Mouse (Mus musculus) CH12.LX (cell line): ENCODE measurements around the gene Lsm3. TPM values are rescaled to one million over a fixed set of nuclear protein-coding genes. Genes with fewer than 3 reads are reported as not detected.

Source experiments
- DNase-seq: peaks from one replicate; pipeline ENCODE4 v3.0.0-alpha.2; 2013; ENCODE audit errors: extremely low read depth
- H3K27ac ChIP-seq: 2 replicates; pipeline ENCODE4 v1.5.1; 2012; ENCODE audit warnings: low read depth, mild to moderate bottlenecking, control low read depth, moderate library complexity; ENCODE audit not compliant: insufficient read depth
- H3K27me3 ChIP-seq: replicated peaks from 2 replicates; pipeline ENCODE3; 2012; ENCODE audit warnings: inconsistent platforms
- H3K36me3 ChIP-seq, 2 experiments: replicated peaks in 1 of 2; 2 replicates each; pipeline versions ENCODE3 to v1.6.1; 2012; ENCODE audit warnings: inconsistent platforms in 1 of 2, low read length in 1 of 2, mild to moderate bottlenecking in 1 of 2, mixed read lengths in 1 of 2, moderate library complexity in 1 of 2; ENCODE audit not compliant: control insufficient read depth in 1 of 2, insufficient read depth in 1 of 2
- H3K4me1 ChIP-seq, 2 experiments: 2 replicates each; pipeline ENCODE4 v1.6.1; 2012; ENCODE audit warnings: inconsistent platforms in 1 of 2, moderate library complexity in 1 of 2; ENCODE audit not compliant: insufficient read depth in 2 of 2, control insufficient read depth in 1 of 2
- H3K4me2 ChIP-seq: 2 replicates; pipeline ENCODE4 v1.6.1; 2012; ENCODE audit warnings: low read depth, mild to moderate bottlenecking, control low read depth; ENCODE audit not compliant: poor library complexity, insufficient read depth, severe bottlenecking
- H3K4me3 ChIP-seq, 3 experiments: fragments of 150-350 bp in 1 of 3; sonication (generic) in 1 of 3; replicated peaks in 1 of 3; 2 replicates each; pipeline versions ENCODE3 to v1.5.1; 2011 to 2012; ENCODE audit warnings: low read depth in 2 of 3, low read length in 2 of 3, mild to moderate bottlenecking in 2 of 3, moderate library complexity in 2 of 3, control low read depth in 1 of 3, improper control_type of control experiment in 1 of 3, inconsistent platforms in 1 of 3, mixed read lengths in 1 of 3; ENCODE audit not compliant: poor library complexity in 1 of 3
- H3K79me2 ChIP-seq: replicated peaks from 2 replicates; pipeline ENCODE4 v1.6.1; 2012; ENCODE audit warnings: mild to moderate bottlenecking, moderate library complexity; ENCODE audit not compliant: control insufficient read depth, poor library complexity, insufficient read depth, severe bottlenecking; ENCODE audit errors: extremely low read depth
- H3K9ac ChIP-seq: 2 replicates; pipeline ENCODE4 v1.6.1; 2012; ENCODE audit warnings: low read depth, mild to moderate bottlenecking, control low read depth, moderate library complexity; ENCODE audit not compliant: insufficient read depth
- H3K9me3 ChIP-seq: replicated peaks from 2 replicates; pipeline ENCODE3; 2012; ENCODE audit warnings: low read length, inconsistent platforms, mixed read lengths
- CHD2 ChIP-seq: IDR thresholded peaks from 2 replicates; pipeline ENCODE4 v1.6.1; 2011; ENCODE audit warnings: low read length, improper control_type of control experiment
- CTCF ChIP-seq, 2 experiments: IDR thresholded peaks in 1 of 2; conservative IDR thresholded peaks in 1 of 2; 2 replicates each; pipeline ENCODE4 v1.5.1; 2011 to 2012; ENCODE audit warnings: low read depth in 2 of 2, low read length in 2 of 2, improper control_type of control experiment in 1 of 2, inconsistent platforms in 1 of 2, mild to moderate bottlenecking in 1 of 2, moderate library complexity in 1 of 2
- ELF1 ChIP-seq: IDR thresholded peaks from 2 replicates; pipeline ENCODE4 v1.6.1; 2014; ENCODE audit warnings: low read depth, mild to moderate bottlenecking, inconsistent platforms, low read length, improper control_type of control experiment
- EP300 ChIP-seq: IDR thresholded peaks from 2 replicates; pipeline ENCODE4 v1.6.1; 2011; ENCODE audit warnings: low read length, improper control_type of control experiment
- IRF4 ChIP-seq: IDR thresholded peaks from 2 replicates; pipeline ENCODE4 v1.6.1; 2014; ENCODE audit warnings: low read depth, mild to moderate bottlenecking, inconsistent platforms, low read length, improper control_type of control experiment
- MAZ ChIP-seq: IDR thresholded peaks from 2 replicates; pipeline ENCODE4 v1.6.1; 2012; ENCODE audit warnings: low read depth, mild to moderate bottlenecking, inconsistent platforms, low read length, improper control_type of control experiment, moderate library complexity
- MEF2A ChIP-seq: IDR thresholded peaks from 2 replicates; pipeline ENCODE4 v1.6.1; 2014; ENCODE audit warnings: low read depth, mild to moderate bottlenecking, inconsistent platforms, low read length, improper control_type of control experiment, borderline replicate concordance
- MYC ChIP-seq: IDR thresholded peaks from 2 replicates; pipeline ENCODE4 v1.6.1; 2011; ENCODE audit warnings: low read depth, mild to moderate bottlenecking, improper control_type of control experiment, low read length
- NELFE ChIP-seq: IDR thresholded peaks from 2 replicates; pipeline ENCODE4 v1.6.1; 2011; ENCODE audit warnings: low read depth, low read length, improper control_type of control experiment
- POLR2A ChIP-seq: IDR thresholded peaks from 2 replicates; pipeline ENCODE4 v1.6.1; 2011; ENCODE audit warnings: low read depth, mild to moderate bottlenecking, improper control_type of control experiment, low read length
- POLR2AphosphoS2 ChIP-seq: IDR thresholded peaks from 2 replicates; pipeline ENCODE4 v1.6.1; 2011; ENCODE audit warnings: low read depth, low read length, improper control_type of control experiment
- SIN3A ChIP-seq: IDR thresholded peaks from 2 replicates; pipeline ENCODE4 v1.6.1; 2012; ENCODE audit warnings: low read length, improper control_type of control experiment, inconsistent platforms
- SMC3 ChIP-seq: IDR thresholded peaks from 2 replicates; pipeline ENCODE4 v1.6.1; 2011; ENCODE audit warnings: low read depth, low read length, improper control_type of control experiment
- TCF12 ChIP-seq: IDR thresholded peaks from 2 replicates; pipeline ENCODE4 v1.6.1; 2014; ENCODE audit warnings: low read depth, mild to moderate bottlenecking, inconsistent platforms, low read length, improper control_type of control experiment
- USF1 ChIP-seq: IDR thresholded peaks from 2 replicates; pipeline ENCODE4 v1.6.1; 2014; ENCODE audit warnings: low read depth, mild to moderate bottlenecking, inconsistent platforms, low read length, improper control_type of control experiment
- USF2 ChIP-seq: conservative IDR thresholded peaks from 2 replicates; pipeline ENCODE4 v1.6.1; 2011; ENCODE audit warnings: low read depth, low read length, improper control_type of control experiment
- ZC3H11A ChIP-seq: IDR thresholded peaks from 2 replicates; pipeline ENCODE4 v1.6.1; 2012; ENCODE audit warnings: low read depth, mild to moderate bottlenecking, inconsistent platforms, low read length, improper control_type of control experiment
- ZKSCAN1 ChIP-seq: IDR thresholded peaks from 2 replicates; pipeline ENCODE4 v1.6.1; 2012; ENCODE audit warnings: low read depth, inconsistent platforms, low read length, improper control_type of control experiment, borderline replicate concordance
- ZMIZ1 ChIP-seq: IDR thresholded peaks from 2 replicates; pipeline ENCODE4 v1.6.1; 2012; ENCODE audit warnings: low read depth, mild to moderate bottlenecking, inconsistent platforms, low read length, improper control_type of control experiment
- ZNF384 ChIP-seq: IDR thresholded peaks from 2 replicates; pipeline ENCODE4 v1.6.1; 2012; ENCODE audit warnings: low read depth, low read length, improper control_type of control experiment, inconsistent platforms
- dilution Hi-C: fragments of 300-500 bp; cut with MboI; formaldehyde crosslinking; loops from 2 replicates; pipeline ENCODE4 v1.14.3; 2020; ENCODE audit warnings: low sequenced_read_pairs; ENCODE audit not compliant: extremely low pct_unique_long_range_greater_than_20kb, extremely low pct_ligation_motif_present
- in situ Hi-C: fragments of 300-500 bp; cut with MboI; formaldehyde crosslinking; loops from 3 replicates; pipeline ENCODE4 v1.14.3; 2019; ENCODE audit warnings: low sequenced_read_pairs, low pct_ligation_motif_present, low pct_unique_long_range_greater_than_20kb, mixed read lengths
- polyA plus RNA-seq: library from polyadenylated mRNA; unstranded; fragments of >175 nt; gene quantifications from 2 replicates; pipeline ENCODE4 v1.2.1, GENCODE M21; 2012; ENCODE audit warnings: low read depth; ENCODE audit not compliant: insufficient read length
- total RNA-seq, 2 experiments: library from RNA; depleted of rRNA; stranded (reverse); fragments of 300-350 nt in 1 of 2; fragments of >200 nt in 1 of 2; gene quantifications; 2 replicates each; pipeline ENCODE4 v1.2.3; 2012 to 2014

Lsm3 gene
- total and polyA plus RNA-seq, 3 experiments = 148 to 526 (median 258) TPM

- in situ Hi-C loops = no loop called here
- dilution Hi-C loops = no loop called here
- Histone ChIP-seq H3K4me2 (no peak overlapping the region), H3K4me1 (peaks cover 4% of the 10 kb centered on the region in 2 experiments; a peak in 3 of 4 replicates), H3K27me3 (no peaks in the 10 kb centered on the region), H3K27ac (no peak overlapping the region), H3K36me3 (peaks cover 57 to 94% of the 10 kb centered on the region in 2 experiments), H3K4me3 (no peak overlapping the region), H3K9ac (no peak overlapping the region), H3K9me3 (no peaks in the 10 kb centered on the region), H3K79me2 (no peaks in the 10 kb centered on the region)
- DNase-seq = no peak
- TF ChIP-seq CTCF (conservative IDR thresholded peaks at IDR 0.05 in 1 of 2, IDR thresholded peaks at IDR 0.05 in 1 of 2; ENCODE audit: low read depth in 2 of 2, low read length in 2 of 2) = no peak
- no peak for TF ChIP-seq IRF4
- no peak for TF ChIP-seq POLR2A
- no peak for TF ChIP-seq ZNF384
- no peak for TF ChIP-seq SMC3
These were observed 25.9 kb upstream of the Lsm3 start for GRCm38 (mm10) chr6:91489872-91490271.

DNA sequence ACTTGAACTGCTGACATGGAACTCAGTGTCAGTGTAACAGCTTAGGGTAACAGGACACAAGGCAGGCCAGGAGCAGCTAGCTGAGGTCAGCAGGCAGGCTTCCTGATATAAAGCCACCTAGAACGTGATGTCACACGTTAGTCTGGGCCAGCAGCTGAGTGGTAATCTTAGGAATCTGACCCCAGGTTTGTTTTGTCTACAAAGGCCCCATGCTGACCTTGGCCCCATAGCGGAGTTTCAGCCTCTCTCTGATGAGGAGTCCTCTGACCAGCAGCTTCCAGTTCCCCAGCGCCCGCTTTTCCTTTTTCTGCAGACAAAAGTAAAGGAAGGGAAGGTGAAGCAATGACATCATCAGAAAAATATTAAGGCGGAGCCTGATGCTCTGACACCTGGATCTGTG is 24.7 kb upstream of the Lsm3 start:
- no peak for DNase-seq
- no peak overlapping the region for H3K27ac ChIP-seq
- peaks cover 4% of the 10 kb centered on the region in 2 experiments; a peak in 3 of 4 replicates for H3K4me1 ChIP-seq
- in situ Hi-C loops (no loop called here), dilution Hi-C loops (no loop called here)
- TF ChIP-seq ZNF384 = no peak
- TF ChIP-seq MAZ = no peak
- TF ChIP-seq USF2 = no peak
- no peak for TF ChIP-seq POLR2A
- no peak for TF ChIP-seq USF1
- no peak for TF ChIP-seq ELF1
- no peak for TF ChIP-seq NELFE
- TF ChIP-seq MYC = no peak
- TF ChIP-seq ZC3H11A = no peak
- TF ChIP-seq ZMIZ1 = no peak
- TF ChIP-seq SMC3 = no peak
- H3K27me3 ChIP-seq = no peaks in the 10 kb centered on the region
- no peak overlapping the region for H3K4me2 ChIP-seq
- H3K9me3 ChIP-seq = no peaks in the 10 kb centered on the region
- no peak overlapping the region for H3K4me3 ChIP-seq
- peaks cover 48 to 90% of the 10 kb centered on the region in 2 experiments for H3K36me3 ChIP-seq
- H3K9ac ChIP-seq = no peak overlapping the region
- no peaks in the 10 kb centered on the region for H3K79me2 ChIP-seq

DNA sequence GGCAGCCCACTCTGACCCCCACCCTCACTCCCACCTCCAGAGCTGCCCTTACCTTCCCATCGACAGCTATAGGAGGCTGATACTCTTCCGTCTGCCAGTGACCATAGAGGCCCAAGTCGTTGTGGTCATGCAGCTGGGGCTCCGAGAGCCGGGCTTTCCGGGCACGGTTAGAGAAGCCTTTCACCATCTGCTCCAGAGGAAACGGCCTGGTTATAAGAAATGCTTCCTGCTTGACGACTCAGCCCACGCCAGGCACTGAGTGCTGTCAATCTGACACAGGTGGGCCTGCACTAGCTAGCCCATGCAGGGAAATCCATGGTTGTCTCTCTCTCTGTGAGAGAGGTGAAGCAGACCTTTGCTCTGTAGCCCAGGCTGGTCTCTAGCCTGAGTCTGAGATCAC is 22.7 kb upstream of the Lsm3 start:
- no peak overlapping the region for H3K4me3 ChIP-seq
- no peak for TF ChIP-seq POLR2AphosphoS2
- TF ChIP-seq EP300 = no peak
- TF ChIP-seq MEF2A = no peak
- no peak for TF ChIP-seq IRF4
- TF ChIP-seq CHD2 = no peak
- TF ChIP-seq SMC3 = no peak
- TF ChIP-seq ZKSCAN1 = no peak
- TF ChIP-seq SIN3A = no peak
- no peak for TF ChIP-seq NELFE
- no peak for TF ChIP-seq TCF12
- TF ChIP-seq, all 38 proteins: peak for 0
- peaks cover 39 to 88% of the 10 kb centered on the region in 2 experiments for H3K36me3 ChIP-seq
- in situ Hi-C loops = no loop called here
- no peak for DNase-seq
- no peak overlapping the region for H3K4me2 ChIP-seq
- no peaks in the 10 kb centered on the region for H3K27me3 ChIP-seq
- H3K79me2 ChIP-seq = no peaks in the 10 kb centered on the region
- peaks cover 4% of the 10 kb centered on the region in 2 experiments; a peak in 3 of 4 replicates for H3K4me1 ChIP-seq
- no peak overlapping the region for H3K9ac ChIP-seq
- no peaks in the 10 kb centered on the region for H3K9me3 ChIP-seq
- H3K27ac ChIP-seq = no peak overlapping the region
- dilution Hi-C loops = no loop called here
